Mouse (Mus musculus): ENCODE data around the gene Nae1.

DNA sequence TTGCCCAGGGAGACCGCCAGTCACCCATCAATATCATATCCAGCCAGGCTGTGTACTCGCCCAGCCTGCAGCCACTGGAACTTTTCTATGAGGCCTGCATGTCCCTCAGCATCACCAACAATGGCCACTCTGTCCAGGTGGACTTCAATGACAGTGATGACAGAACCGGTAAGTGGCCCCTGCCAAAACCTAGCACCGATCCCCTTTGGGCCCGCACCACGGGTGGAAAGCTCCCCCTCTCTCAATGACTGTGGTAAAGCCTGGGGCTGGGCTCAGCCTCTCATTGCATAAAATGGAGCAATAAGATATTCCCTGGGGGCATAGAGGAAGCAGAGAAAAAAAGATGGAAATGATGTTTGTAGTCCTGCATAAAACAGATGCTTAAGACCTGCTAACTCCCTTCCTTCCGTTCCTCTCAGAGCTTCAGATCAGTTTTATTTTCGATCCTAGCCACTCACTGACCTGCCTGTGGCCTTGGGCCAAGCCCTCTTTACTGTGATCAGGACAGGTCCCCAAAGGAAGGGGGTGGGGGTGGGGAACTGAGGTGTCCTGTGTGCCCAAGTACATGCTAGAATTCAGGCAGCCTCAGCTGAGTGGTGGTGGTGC, 9.1 kb upstream of the Nae1 start:
- TF ChIP-seq MXI1 (IDR thresholded peaks at IDR 0.05; ENCODE audit: low read depth, low read length) (no peak), EP300 (IDR thresholded peaks at IDR 0.05; ENCODE audit: low read length) (no peak), POLR2AphosphoS2 (IDR thresholded peaks at IDR 0.05; ENCODE audit: low read depth, low read length) (no peak), ZNF384 (IDR thresholded peaks at IDR 0.05; ENCODE audit: low read depth, low read length) (no peak), BHLHE40 (IDR thresholded peaks at IDR 0.05; ENCODE audit: low read depth, low read length) (no peak), IRF4 (IDR thresholded peaks at IDR 0.05; ENCODE audit: low read depth, low read length) (no peak), ELF1 (IDR thresholded peaks at IDR 0.05; ENCODE audit: low read depth, low read length) (no peak), POLR2A (IDR thresholded peaks at IDR 0.05; ENCODE audit: low read depth, low read length) (no peak)
